Mouse (Mus musculus) neural tube, embryonic 12.5 days (tissue): ENCODE results near the gene Mnx1. TPM values are rescaled to one million over a fixed set of nuclear protein-coding genes. Genes with fewer than 3 reads are reported as not detected.

Source experiments
- ATAC-seq: fragments of 200-750 bp; cut with Nextera tagmentation; 2 replicates; pipeline ENCODE4 v1.8.0; 2017; ENCODE audit warnings: low read depth, mild to moderate bottlenecking, moderate TSS enrichment, moderate library complexity; ENCODE audit not compliant: low FRiP score
- H3K27ac ChIP-seq: fragments of 300-500 bp; sonication (generic); 2 replicates; pipeline ENCODE4 v1.5.1; 2016
- H3K27me3 ChIP-seq: fragments of 300-500 bp; sonication (generic); replicated peaks from 2 replicates; pipeline ENCODE4 v1.6.1; 2016; ENCODE audit warnings: mild to moderate bottlenecking
- H3K36me3 ChIP-seq: fragments of 300-500 bp; sonication (generic); 2 replicates; pipeline ENCODE4 v1.6.1; 2016; ENCODE audit warnings: mild to moderate bottlenecking
- H3K4me1 ChIP-seq: fragments of 300-500 bp; sonication (generic); 2 replicates; pipeline ENCODE4 v1.6.1; 2016
- H3K4me2 ChIP-seq: fragments of 300-500 bp; sonication (generic); replicated peaks from 2 replicates; pipeline ENCODE4 v1.6.1; 2016; ENCODE audit warnings: mild to moderate bottlenecking
- H3K4me3 ChIP-seq: fragments of 300-500 bp; sonication (generic); 2 replicates; pipeline ENCODE4 v1.5.1; 2016
- H3K9ac ChIP-seq: fragments of 300-500 bp; sonication (generic); 2 replicates; pipeline ENCODE4 v1.6.1; 2016; ENCODE audit warnings: mild to moderate bottlenecking
- H3K9me3 ChIP-seq: fragments of 300-500 bp; sonication (generic); 2 replicates; pipeline ENCODE4 v1.6.1; 2016; ENCODE audit warnings: mild to moderate bottlenecking
- WGBS: fragments of 180-500 bp; shearing (Covaris S2); methylation state at CpG from one replicate; pipeline ENCODE4 v1.1.7; 2016; 5-methylcytosine and 5-hydroxymethylcytosine counted together
- polyA plus RNA-seq: library from polyadenylated mRNA; unstranded; fragments of >200 nt; fragmentation: Nextera tagmentation; extraction: Ambion mirVana; gene quantifications from 2 replicates; pipeline ENCODE4 v1.2.1, GENCODE M21; 2016

Mnx1 gene
- polyA plus RNA-seq, 1 experiment from 2014 or later = 6.9 TPM

- Histone ChIP-seq H3K36me3 (no peaks in the 10 kb centered on the region), H3K27ac (no peak overlapping the region), H3K9me3 (no peaks in the 10 kb centered on the region), H3K27me3 (peaks cover 100% of the 10 kb centered on the region), H3K4me2 (no peak overlapping the region), H3K4me3 (peak overlapping the region; percentile 9; the same call in 1 of the 2 replicates), H3K9ac (no peak overlapping the region), H3K4me1 (peaks cover 19% of the 10 kb centered on the region)
- no peak; the same call in 1 of the 2 replicates for ATAC-seq
- 1% methylated on average over 5 of the region's 5 CpGs for WGBS
These were observed 2.7 kb downstream of the Mnx1 start for GRCm38 (mm10) chr5:29475556-29475955.

GRCm38 (mm10) chr5:29475041-29475440 lies 3.2 kb downstream of the Mnx1 start:
- Histone ChIP-seq H3K9me3 (no peaks in the 10 kb centered on the region), H3K27me3 (peaks cover 100% of the 10 kb centered on the region), H3K27ac (no peak overlapping the region), H3K4me3 (peak overlapping the region; percentile 8; the same call in 1 of the 2 replicates), H3K4me1 (peaks cover 19% of the 10 kb centered on the region), H3K36me3 (no peaks in the 10 kb centered on the region), H3K4me2 (no peak overlapping the region), H3K9ac (no peak overlapping the region)
- no peak for ATAC-seq
- 2% methylated on average over 10 of the region's 10 CpGs for WGBS

- H3K4me2 ChIP-seq = no peak overlapping the region; the same call in 1 of the 2 replicates
- no peaks in the 10 kb centered on the region for H3K36me3 ChIP-seq
- WGBS = 1% methylated on average over 35 of the region's 35 CpGs
- H3K4me3 ChIP-seq = no peak overlapping the region
- H3K27ac ChIP-seq = no peak overlapping the region
- H3K9me3 ChIP-seq = no peaks in the 10 kb centered on the region
- ATAC-seq = no peak
- peaks cover 19% of the 10 kb centered on the region for H3K4me1 ChIP-seq
- H3K9ac ChIP-seq = no peak overlapping the region
- peaks cover 100% of the 10 kb centered on the region for H3K27me3 ChIP-seq
These were observed 3.9 kb downstream of the Mnx1 start for GRCm38 (mm10) chr5:29474246-29474960.

- H3K27me3 ChIP-seq = peaks cover 99% of the 10 kb centered on the region
- no peak overlapping the region for H3K27ac ChIP-seq
- peak overlapping the region; percentile 16; the same call in 1 of the 2 replicates for H3K4me3 ChIP-seq
- no peaks in the 10 kb centered on the region for H3K9me3 ChIP-seq
- peaks cover 17% of the 10 kb centered on the region for H3K4me1 ChIP-seq
- H3K9ac ChIP-seq = no peak overlapping the region
- H3K4me2 ChIP-seq = no peak overlapping the region; the same call in 1 of the 2 replicates
- no peak for ATAC-seq
- H3K36me3 ChIP-seq = no peaks in the 10 kb centered on the region
- 1% methylated on average over 35 of the region's 35 CpGs for WGBS
These were observed 4.6 kb downstream of the Mnx1 start for GRCm38 (mm10) chr5:29473551-29474245.

- no peak for ATAC-seq
- no peak overlapping the region for H3K9ac ChIP-seq
- H3K4me1 ChIP-seq = peaks cover 11% of the 10 kb centered on the region
- H3K4me2 ChIP-seq = no peak overlapping the region
- H3K36me3 ChIP-seq = no peaks in the 10 kb centered on the region
- under 1% methylated on average over 22 of the region's 22 CpGs for WGBS
- H3K4me3 ChIP-seq = no peak overlapping the region
- H3K27ac ChIP-seq = no peak overlapping the region
- peaks cover 98% of the 10 kb centered on the region for H3K27me3 ChIP-seq
- no peaks in the 10 kb centered on the region for H3K9me3 ChIP-seq
These were observed 6.2 kb downstream of the Mnx1 start for GRCm38 (mm10) chr5:29471855-29472665.

GRCm38 (mm10) chr5:29471396-29471795 lies 6.9 kb downstream of the Mnx1 start:
- no peak overlapping the region for H3K9ac ChIP-seq
- peaks cover 98% of the 10 kb centered on the region for H3K27me3 ChIP-seq
- H3K36me3 ChIP-seq = no peaks in the 10 kb centered on the region
- 2% methylated on average over 11 of the region's 11 CpGs for WGBS
- H3K4me1 ChIP-seq = peaks cover 11% of the 10 kb centered on the region
- no peak overlapping the region for H3K4me3 ChIP-seq
- H3K27ac ChIP-seq = no peak overlapping the region
- ATAC-seq = no peak
- no peaks in the 10 kb centered on the region for H3K9me3 ChIP-seq
- H3K4me2 ChIP-seq = no peak overlapping the region

GRCm38 (mm10) chr5:29470851-29471394 lies 7.3 kb downstream of the Mnx1 start:
- no peak overlapping the region for H3K27ac ChIP-seq
- no peaks in the 10 kb centered on the region for H3K36me3 ChIP-seq
- WGBS = 2% methylated on average over 20 of the region's 20 CpGs
- no peak overlapping the region for H3K4me3 ChIP-seq
- H3K4me1 ChIP-seq = peaks cover 11% of the 10 kb centered on the region
- H3K9ac ChIP-seq = no peak overlapping the region
- H3K4me2 ChIP-seq = no peak overlapping the region
- ATAC-seq = no peak
- peaks cover 98% of the 10 kb centered on the region for H3K27me3 ChIP-seq
- H3K9me3 ChIP-seq = no peaks in the 10 kb centered on the region

- ATAC-seq = no peak
- Histone ChIP-seq H3K9me3 (no peaks in the 10 kb centered on the region), H3K27me3 (peaks cover 98% of the 10 kb centered on the region), H3K36me3 (no peaks in the 10 kb centered on the region), H3K4me2 (no peak overlapping the region), H3K9ac (no peak overlapping the region), H3K4me3 (no peak overlapping the region), H3K4me1 (peaks cover 11% of the 10 kb centered on the region), H3K27ac (no peak overlapping the region)
- WGBS = 9% methylated on average over 5 of the region's 5 CpGs
These were observed 8.0 kb downstream of the Mnx1 start for GRCm38 (mm10) chr5:29470271-29470670.

- peaks cover 11% of the 10 kb centered on the region for H3K4me1 ChIP-seq
- H3K4me3 ChIP-seq = no peak overlapping the region
- H3K27me3 ChIP-seq = peaks cover 91% of the 10 kb centered on the region
- no peak overlapping the region for H3K9ac ChIP-seq
- no peaks in the 10 kb centered on the region for H3K36me3 ChIP-seq
- H3K27ac ChIP-seq = no peak overlapping the region
- ATAC-seq = no peak
- 5% methylated on average over 4 of the region's 4 CpGs for WGBS
- no peaks in the 10 kb centered on the region for H3K9me3 ChIP-seq
- H3K4me2 ChIP-seq = no peak overlapping the region
These were observed 8.8 kb downstream of the Mnx1 start for GRCm38 (mm10) chr5:29469501-29469900.

- Histone ChIP-seq H3K4me3 (peak overlapping the region; percentile 29; the same call in 1 of the 2 replicates), H3K36me3 (no peaks in the 10 kb centered on the region), H3K9ac (no peak overlapping the region), H3K4me1 (peaks cover 11% of the 10 kb centered on the region), H3K27ac (no peak overlapping the region), H3K4me2 (peak overlapping the region; percentile 62), H3K9me3 (no peaks in the 10 kb centered on the region), H3K27me3 (peaks cover 81% of the 10 kb centered on the region)
- no peak for ATAC-seq
- 1% methylated on average over 17 of the region's 17 CpGs for WGBS
These were observed 9.8 kb downstream of the Mnx1 start for GRCm38 (mm10) chr5:29468351-29469065.

- 2% methylated on average over 67 of the region's 67 CpGs for WGBS
- peaks cover 73% of the 10 kb centered on the region for H3K27me3 ChIP-seq
- H3K27ac ChIP-seq = no peak overlapping the region
- no peaks in the 10 kb centered on the region for H3K36me3 ChIP-seq
- ATAC-seq = peak; percentile 71
- H3K9ac ChIP-seq = peak overlapping the region; percentile 38; the same call in 1 of the 2 replicates
- no peaks in the 10 kb centered on the region for H3K9me3 ChIP-seq
- peak overlapping the region; percentile 29 for H3K4me3 ChIP-seq
- peaks cover 11% of the 10 kb centered on the region for H3K4me1 ChIP-seq
- H3K4me2 ChIP-seq = peak overlapping the region; percentile 62
These were observed 10.6 kb downstream of the Mnx1 start for GRCm38 (mm10) chr5:29467489-29468350.
